Mouse (Mus musculus): ENCODE data around the gene Znrf3. TPM values are rescaled to one million over a fixed set of nuclear protein-coding genes. Genes with fewer than 3 reads are reported as not detected.

Gene Znrf3
- total and polyA plus RNA-seq, 3 experiments: 2.1 to 7.7 (median 3.1) TPM

GRCm38 (mm10) chr11:5259944-5260598, 184.6 kb downstream of the Znrf3 start:
- Histone ChIP-seq H3K4me1 (ENCODE audit: insufficient read depth, low read depth, low read length) (peaks cover 24% of the 10 kb centered on the region), H3K9me3 (replicated peaks) (no peaks in the 10 kb centered on the region), H3K36me3 (replicated peaks) (no peaks in the 10 kb centered on the region), H3K4me3 (ENCODE audit: low read depth, low read length) (no peak overlapping the region), H3K27me3 (ENCODE audit: insufficient read depth, low read length) (peaks cover 38% of the 10 kb centered on the region)
- no peak for DNase-seq (ENCODE audit: low spot score)
- no peak for TF ChIP-seq GATA2 (IDR thresholded peaks at IDR 0.05; ENCODE audit: borderline replicate concordance, low read depth, low read length)
- no peak for TF ChIP-seq CTCF (IDR thresholded peaks at IDR 0.05; ENCODE audit: low read depth, low read length)
- TF ChIP-seq POLR2AphosphoS5 (IDR thresholded peaks at IDR 0.05; ENCODE audit: insufficient replicate concordance, low read depth, low read length): no peak
- no peak for TF ChIP-seq GATA1 (IDR thresholded peaks at IDR 0.05; ENCODE audit: borderline replicate concordance, low read length)
- no peak for ATAC-seq (ENCODE audit: extremely low read depth, insufficient number of reproducible peaks, low FRiP score, poor library complexity, severe bottlenecking)

DNA sequence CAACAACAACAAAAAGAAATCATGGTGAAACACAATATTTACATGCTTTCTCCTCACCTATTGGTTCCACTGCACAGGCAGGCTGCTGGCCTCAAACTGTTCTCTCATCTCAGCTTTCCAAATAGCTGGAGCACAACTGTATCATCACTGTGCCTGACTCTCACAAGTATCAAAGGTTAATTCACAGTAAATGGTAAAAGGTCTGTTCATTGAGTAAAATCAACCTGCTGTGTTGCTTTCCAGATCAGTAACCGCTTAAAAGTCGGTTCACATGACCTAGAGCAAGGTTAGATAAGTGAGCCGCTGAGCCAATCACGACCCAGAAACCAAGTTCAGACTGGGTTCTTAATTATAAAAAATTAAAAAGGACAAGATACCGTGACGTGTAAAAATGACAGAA, 186.6 kb downstream of the Znrf3 start:
- no peak for ATAC-seq (ENCODE audit: extremely low read depth, insufficient number of reproducible peaks, low FRiP score, poor library complexity, severe bottlenecking)
- Histone ChIP-seq H3K36me3 (replicated peaks) (no peaks in the 10 kb centered on the region), H3K4me3 (ENCODE audit: low read depth, low read length) (no peak overlapping the region), H3K9me3 (replicated peaks) (no peaks in the 10 kb centered on the region), H3K4me1 (ENCODE audit: insufficient read depth, low read depth, low read length) (peaks cover 21% of the 10 kb centered on the region), H3K27me3 (ENCODE audit: insufficient read depth, low read length) (peaks cover 32% of the 10 kb centered on the region)
- TF ChIP-seq CTCF (IDR thresholded peaks at IDR 0.05; ENCODE audit: low read depth, low read length) (no peak), GATA1 (IDR thresholded peaks at IDR 0.05; ENCODE audit: borderline replicate concordance, low read length) (no peak), GATA2 (IDR thresholded peaks at IDR 0.05; ENCODE audit: borderline replicate concordance, low read depth, low read length) (no peak), TAL1 (conservative IDR thresholded peaks at IDR 0.05; ENCODE audit: low read depth, low read length) (no peak), POLR2AphosphoS5 (IDR thresholded peaks at IDR 0.05; ENCODE audit: insufficient replicate concordance, low read depth, low read length) (no peak)
- DNase-seq (ENCODE audit: low spot score): no peak

GRCm38 (mm10) chr11:5257151-5257862, 187.3 kb downstream of the Znrf3 start:
- no peak for DNase-seq (ENCODE audit: low spot score)
- H3K27me3 ChIP-seq (ENCODE audit: insufficient read depth, low read length): peaks cover 37% of the 10 kb centered on the region
- TF ChIP-seq CTCF (IDR thresholded peaks at IDR 0.05; ENCODE audit: low read depth, low read length) (no peak), GATA2 (IDR thresholded peaks at IDR 0.05; ENCODE audit: borderline replicate concordance, low read depth, low read length) (no peak), POLR2AphosphoS5 (IDR thresholded peaks at IDR 0.05; ENCODE audit: insufficient replicate concordance, low read depth, low read length) (no peak), GATA1 (IDR thresholded peaks at IDR 0.05; ENCODE audit: borderline replicate concordance, low read length) (no peak), TAL1 (conservative IDR thresholded peaks at IDR 0.05; ENCODE audit: low read depth, low read length) (no peak)
- no peak for ATAC-seq (ENCODE audit: extremely low read depth, insufficient number of reproducible peaks, low FRiP score, poor library complexity, severe bottlenecking)
- no peaks in the 10 kb centered on the region for H3K9me3 ChIP-seq (replicated peaks)
- H3K4me1 ChIP-seq (ENCODE audit: insufficient read depth, low read depth, low read length): peaks cover 17% of the 10 kb centered on the region
- H3K4me3 ChIP-seq (ENCODE audit: low read depth, low read length): no peak overlapping the region
- H3K36me3 ChIP-seq (replicated peaks): no peaks in the 10 kb centered on the region

GRCm38 (mm10) chr11:5255509-5256014, 189.1 kb downstream of the Znrf3 start:
- TF ChIP-seq GATA1 (IDR thresholded peaks at IDR 0.05; ENCODE audit: borderline replicate concordance, low read length) (no peak), GATA2 (IDR thresholded peaks at IDR 0.05; ENCODE audit: borderline replicate concordance, low read depth, low read length) (no peak), CTCF (IDR thresholded peaks at IDR 0.05; ENCODE audit: low read depth, low read length) (no peak), POLR2AphosphoS5 (IDR thresholded peaks at IDR 0.05; ENCODE audit: insufficient replicate concordance, low read depth, low read length) (no peak), TAL1 (conservative IDR thresholded peaks at IDR 0.05; ENCODE audit: low read depth, low read length) (no peak)
- no peak for DNase-seq (ENCODE audit: low spot score)
- no peak for ATAC-seq (ENCODE audit: extremely low read depth, insufficient number of reproducible peaks, low FRiP score, poor library complexity, severe bottlenecking)
- peaks cover 4% of the 10 kb centered on the region; the same call in 1 of the 2 replicates for H3K4me1 ChIP-seq (ENCODE audit: insufficient read depth, low read depth, low read length)
- H3K4me3 ChIP-seq (ENCODE audit: low read depth, low read length): no peak overlapping the region
- H3K9me3 ChIP-seq (replicated peaks): no peaks in the 10 kb centered on the region
- no peaks in the 10 kb centered on the region for H3K36me3 ChIP-seq (replicated peaks)
- peaks cover 43% of the 10 kb centered on the region for H3K27me3 ChIP-seq (ENCODE audit: insufficient read depth, low read length)

DNA sequence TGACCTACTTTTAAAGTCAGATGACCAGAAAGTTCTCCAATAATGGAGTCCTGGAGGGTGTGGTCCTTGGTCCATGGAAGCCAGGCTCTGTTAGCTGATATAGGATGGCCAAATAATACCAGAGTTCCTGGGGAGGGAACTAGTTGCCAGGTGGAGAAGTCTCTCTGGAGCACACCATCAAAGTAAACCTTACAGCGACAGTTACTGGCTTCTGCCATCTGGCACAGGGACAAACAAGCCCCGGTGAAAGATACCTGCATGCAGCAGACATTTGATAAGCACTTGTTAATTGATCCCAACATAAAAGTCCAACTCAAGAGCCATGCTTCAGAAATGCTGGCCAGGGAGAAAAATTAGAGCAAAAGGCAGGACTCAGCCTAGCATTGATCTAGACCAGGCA, 190.6 kb downstream of the Znrf3 start:
- H3K4me1 ChIP-seq (ENCODE audit: insufficient read depth, low read depth, low read length): no peaks in the 10 kb centered on the region
- no peak for ATAC-seq (ENCODE audit: extremely low read depth, insufficient number of reproducible peaks, low FRiP score, poor library complexity, severe bottlenecking)
- H3K27me3 ChIP-seq (ENCODE audit: insufficient read depth, low read length): peaks cover 34% of the 10 kb centered on the region
- TF ChIP-seq GATA2 (IDR thresholded peaks at IDR 0.05; ENCODE audit: borderline replicate concordance, low read depth, low read length) (no peak), GATA1 (IDR thresholded peaks at IDR 0.05; ENCODE audit: borderline replicate concordance, low read length) (no peak), TAL1 (conservative IDR thresholded peaks at IDR 0.05; ENCODE audit: low read depth, low read length) (no peak), POLR2AphosphoS5 (IDR thresholded peaks at IDR 0.05; ENCODE audit: insufficient replicate concordance, low read depth, low read length) (no peak), CTCF (IDR thresholded peaks at IDR 0.05; ENCODE audit: low read depth, low read length) (no peak)
- H3K4me3 ChIP-seq (ENCODE audit: low read depth, low read length): no peak overlapping the region
- DNase-seq (ENCODE audit: low spot score): no peak
- H3K36me3 ChIP-seq (replicated peaks): no peaks in the 10 kb centered on the region
- no peaks in the 10 kb centered on the region for H3K9me3 ChIP-seq (replicated peaks)

DNA sequence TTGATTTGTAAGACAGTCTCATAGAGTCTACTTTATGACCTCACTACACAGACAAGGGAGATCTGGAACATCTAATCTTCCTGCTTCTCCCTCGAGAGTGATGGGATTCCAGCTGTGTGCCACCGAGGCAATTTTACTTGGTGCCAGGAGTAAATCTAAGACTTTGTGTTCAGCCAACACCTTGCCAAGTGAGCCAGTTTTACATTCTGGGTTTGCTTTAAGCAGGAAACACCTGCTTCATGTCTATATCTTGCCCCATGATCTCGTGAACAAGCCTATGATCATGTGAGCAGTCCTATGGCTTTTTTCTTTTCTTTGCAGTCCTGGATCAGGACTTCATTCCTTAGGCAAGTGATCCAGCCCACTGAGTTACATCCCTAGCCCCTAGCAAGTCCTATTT, 191.1 kb downstream of the Znrf3 start:
- Histone ChIP-seq H3K4me3 (ENCODE audit: low read depth, low read length) (no peak overlapping the region), H3K27me3 (ENCODE audit: insufficient read depth, low read length) (peaks cover 38% of the 10 kb centered on the region), H3K9me3 (replicated peaks) (no peaks in the 10 kb centered on the region), H3K36me3 (replicated peaks) (no peaks in the 10 kb centered on the region), H3K4me1 (ENCODE audit: insufficient read depth, low read depth, low read length) (no peaks in the 10 kb centered on the region)
- no peak for ATAC-seq (ENCODE audit: extremely low read depth, insufficient number of reproducible peaks, low FRiP score, poor library complexity, severe bottlenecking)
- DNase-seq (ENCODE audit: low spot score): no peak
- TF ChIP-seq GATA1 (IDR thresholded peaks at IDR 0.05; ENCODE audit: borderline replicate concordance, low read length) (no peak), POLR2AphosphoS5 (IDR thresholded peaks at IDR 0.05; ENCODE audit: insufficient replicate concordance, low read depth, low read length) (no peak), CTCF (IDR thresholded peaks at IDR 0.05; ENCODE audit: low read depth, low read length) (no peak), TAL1 (conservative IDR thresholded peaks at IDR 0.05; ENCODE audit: low read depth, low read length) (no peak), GATA2 (IDR thresholded peaks at IDR 0.05; ENCODE audit: borderline replicate concordance, low read depth, low read length) (no peak)

Data from G1E (cell line).